Mouse (Mus musculus) embryonic facial prominence, embryonic 10.5 days (tissue): ENCODE results near the gene Lrrc8c. TPM values are rescaled to one million over a fixed set of nuclear protein-coding genes. Genes with fewer than 3 reads are reported as not detected.
A peak's percentile ranks its signal among the peaks of the same experiment; 100 is the strongest.

ENCODE experiments used
- DNase-seq: peaks from one replicate; pipeline ENCODE4 v3.0.0-alpha.2; 2017; ENCODE audit warnings: low spot score
- H3K27ac ChIP-seq: fragments of 300-500 bp; sonication (generic); replicated peaks from 2 replicates; pipeline ENCODE4 v1.5.1; 2016; ENCODE audit warnings: mild to moderate bottlenecking
- H3K27me3 ChIP-seq: fragments of 300-500 bp; sonication (generic); replicated peaks from 2 replicates; pipeline ENCODE4 v1.6.1; 2016; ENCODE audit warnings: low read depth, mild to moderate bottlenecking; ENCODE audit not compliant: poor library complexity, severe bottlenecking
- H3K36me3 ChIP-seq: fragments of 300-500 bp; sonication (generic); replicated peaks from 2 replicates; pipeline ENCODE4 v1.6.1; 2016; ENCODE audit warnings: mild to moderate bottlenecking, moderate library complexity
- H3K4me1 ChIP-seq: fragments of 300-500 bp; sonication (generic); 2 replicates; pipeline ENCODE4 v1.6.1; 2016
- H3K4me3 ChIP-seq: fragments of 300-500 bp; sonication (generic); 2 replicates; pipeline ENCODE4 v1.5.1; 2016; ENCODE audit warnings: mild to moderate bottlenecking, moderate library complexity
- H3K9me3 ChIP-seq: fragments of 300-500 bp; sonication (generic); 2 replicates; pipeline ENCODE4 v1.6.1; 2016; ENCODE audit warnings: mild to moderate bottlenecking
- WGBS: fragments of 180-500 bp; shearing (Covaris S2); methylation state at CpG from one replicate; pipeline ENCODE4 v1.1.7; 2016; 5-methylcytosine and 5-hydroxymethylcytosine counted together
- polyA plus RNA-seq: library from polyadenylated mRNA; unstranded; fragments of >200 nt; fragmentation: Nextera tagmentation; extraction: Ambion mirVana; gene quantifications from 2 replicates; pipeline ENCODE4 v1.2.1, GENCODE M21; 2016

The Lrrc8c gene
- polyA plus RNA-seq, 1 experiment from 2014 or later: 10.8 TPM

DNA sequence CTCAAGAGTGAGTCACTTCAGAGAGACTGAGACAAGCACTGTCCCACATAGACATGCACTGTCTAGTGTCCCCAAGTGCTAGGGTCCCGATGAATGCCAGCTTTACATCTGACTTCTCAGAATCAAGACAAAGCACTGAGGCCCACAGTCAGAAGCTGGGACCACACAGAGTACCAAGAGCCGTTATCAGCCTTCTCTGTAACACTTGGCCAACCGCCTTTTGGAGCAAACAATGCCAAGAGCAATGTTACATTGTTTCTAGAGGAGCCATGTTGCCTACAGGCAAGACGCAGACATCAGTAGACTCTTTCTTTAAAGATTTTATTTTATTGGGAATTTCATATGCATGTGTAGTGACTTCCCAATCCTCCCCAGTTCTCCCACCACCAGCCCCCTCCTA is 73.2 kb downstream of the Lrrc8c start:
- Histone ChIP-seq H3K27ac (no peak overlapping the region), H3K4me1 (peaks cover 8% of the 10 kb centered on the region), H3K9me3 (no peaks in the 10 kb centered on the region), H3K36me3 (no peaks in the 10 kb centered on the region), H3K27me3 (no peaks in the 10 kb centered on the region), H3K4me3 (no peak overlapping the region)
- WGBS: 89% methylated on average over 4 of the region's 4 CpGs
- DNase-seq: no peak

DNA sequence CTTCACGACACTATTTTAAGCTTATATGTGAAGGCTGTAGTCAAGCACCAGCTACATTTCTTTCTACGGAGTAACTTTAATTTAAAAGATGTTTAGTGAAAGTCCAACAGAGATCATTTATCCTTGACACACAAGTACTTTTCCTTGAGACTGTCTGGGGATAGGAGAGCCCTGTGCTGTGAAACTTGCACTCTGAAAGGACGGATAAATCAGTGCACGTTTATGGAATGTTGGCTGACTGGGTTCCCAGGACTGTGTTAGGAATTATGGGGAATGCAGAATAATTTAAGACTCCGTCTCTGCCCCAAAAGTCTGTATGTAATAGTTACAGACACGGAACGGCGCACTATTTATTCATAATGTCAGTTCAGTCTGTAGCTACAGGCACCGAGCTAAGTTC is 74.4 kb downstream of the Lrrc8c start:
- Histone ChIP-seq H3K27me3 (no peaks in the 10 kb centered on the region), H3K9me3 (no peaks in the 10 kb centered on the region), H3K4me1 (0 out of 2 replicates have a peak, but pooled peaks cover 3% of the 10 kb centered on the region), H3K36me3 (no peaks in the 10 kb centered on the region), H3K27ac (no peak overlapping the region), H3K4me3 (no peak overlapping the region)
- 95% methylated on average over 9 of the region's 9 CpGs for whole genome bisulfite sequencing
- no peak for DNase-seq

DNA sequence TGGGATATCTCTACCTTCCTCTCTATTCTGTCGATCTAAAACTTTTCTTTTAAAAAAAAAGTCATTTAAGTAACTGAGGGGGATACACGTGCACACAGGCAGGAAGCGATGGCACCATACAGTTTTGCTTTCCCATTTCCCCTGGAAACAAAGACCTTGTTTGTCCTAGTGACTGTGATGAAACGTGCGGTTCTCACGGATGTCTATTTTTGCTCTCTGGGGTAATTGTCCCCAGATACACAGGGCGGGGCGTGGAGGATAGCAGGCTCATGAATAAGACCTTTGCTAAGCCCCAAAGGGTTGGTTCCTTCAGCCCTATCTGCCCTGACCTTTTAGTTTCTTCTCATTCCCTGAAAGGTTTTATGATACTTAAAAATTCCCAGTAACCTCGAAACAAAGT is 79.7 kb downstream of the Lrrc8c start:
- no peaks in the 10 kb centered on the region for H3K9me3 ChIP-seq

DNA sequence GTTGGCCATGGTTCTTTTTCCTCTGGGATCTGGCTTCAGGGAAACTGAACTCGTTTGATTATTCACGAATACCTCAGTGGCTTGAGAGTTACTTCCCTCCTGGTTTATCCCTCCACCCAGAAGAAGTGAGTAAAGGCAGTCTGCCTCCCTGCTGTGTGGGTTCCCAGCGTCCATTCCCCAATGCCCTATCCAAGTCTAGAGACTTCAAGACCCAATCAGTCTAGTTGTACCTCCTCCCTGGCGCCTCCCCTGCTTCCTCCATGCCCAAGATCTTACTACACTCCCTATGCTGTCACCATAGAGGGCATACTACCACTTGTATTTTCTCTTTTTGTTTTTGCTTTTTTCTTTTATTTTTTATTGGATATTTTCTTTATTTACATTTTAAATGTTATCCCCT is 80.1 kb downstream of the Lrrc8c start:
- H3K27ac ChIP-seq: no peak overlapping the region

More for the DNA sequence above, 79.7 kb downstream of the Lrrc8c start:
- H3K27ac ChIP-seq: no peak overlapping the region
- H3K27me3 ChIP-seq: no peaks in the 10 kb centered on the region
- no peaks in the 10 kb centered on the region for H3K36me3 ChIP-seq
- H3K4me3 ChIP-seq: no peak overlapping the region
- 49% methylated on average over 9 of the region's 9 CpGs for WGBS
- H3K4me1 ChIP-seq: peaks cover 12% of the 10 kb centered on the region
- no peak for DNase-seq

DNA sequence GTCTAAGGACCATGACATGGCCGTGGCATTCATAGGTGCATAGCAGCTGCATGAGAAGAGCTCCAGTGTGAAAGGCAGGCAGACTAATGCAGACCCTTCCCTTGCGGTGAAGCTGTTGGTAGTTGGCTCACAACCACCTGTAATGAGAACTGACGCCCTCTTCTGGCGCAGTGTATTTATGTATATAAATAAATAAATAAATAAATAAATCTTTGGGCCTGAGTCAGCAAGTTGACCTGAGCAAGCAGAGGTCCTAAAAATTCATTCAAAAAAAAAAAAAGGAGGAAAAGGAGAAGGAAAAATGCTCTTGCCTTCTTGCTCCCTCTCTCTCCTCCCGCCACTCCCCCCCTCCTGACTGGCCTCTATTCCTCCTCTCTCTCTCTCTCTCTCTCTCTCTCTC is 81.8 kb downstream of the Lrrc8c start:
- no peak for DNase-seq
- no peaks in the 10 kb centered on the region for H3K9me3 ChIP-seq
- no peak overlapping the region for H3K4me3 ChIP-seq
- H3K27ac ChIP-seq: no peak overlapping the region
- H3K36me3 ChIP-seq: no peaks in the 10 kb centered on the region
- WGBS: 60% methylated on average over 5 of the region's 5 CpGs
- no peaks in the 10 kb centered on the region for H3K27me3 ChIP-seq
- peaks cover 12% of the 10 kb centered on the region for H3K4me1 ChIP-seq

More for the DNA sequence above, 80.1 kb downstream of the Lrrc8c start:
- Histone ChIP-seq H3K4me1 (peaks cover 12% of the 10 kb centered on the region), H3K27me3 (no peaks in the 10 kb centered on the region), H3K9me3 (no peaks in the 10 kb centered on the region), H3K4me3 (no peak overlapping the region), H3K36me3 (no peaks in the 10 kb centered on the region)
- WGBS: 56% methylated on average over 4 of the region's 4 CpGs
- DNase-seq: no peak

DNA sequence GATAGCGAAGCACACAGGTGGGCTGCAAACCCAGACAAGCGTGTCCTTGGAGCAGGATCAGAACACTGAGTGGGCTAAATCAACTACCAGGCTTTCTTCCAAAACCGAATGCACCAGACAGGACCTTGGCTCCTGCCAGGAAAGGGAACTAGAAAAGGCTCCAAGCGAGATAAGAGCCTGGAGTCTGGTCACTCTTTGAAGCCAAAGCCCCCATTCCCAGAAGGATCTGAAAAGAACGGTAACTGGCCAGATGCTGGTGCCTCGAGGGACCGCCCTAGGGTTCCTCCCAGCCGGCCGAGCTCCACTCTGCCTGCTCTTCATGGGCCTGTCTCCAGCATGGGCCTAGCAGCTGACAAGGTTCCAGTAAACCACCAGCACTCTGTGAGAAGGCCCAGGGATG is 83.4 kb downstream of the Lrrc8c start:
- WGBS: 76% methylated on average over 9 of the region's 9 CpGs
- Histone ChIP-seq H3K27ac (no peak overlapping the region), H3K4me3 (no peak overlapping the region), H3K4me1 (peaks cover 12% of the 10 kb centered on the region), H3K36me3 (peaks cover 13% of the 10 kb centered on the region), H3K27me3 (no peaks in the 10 kb centered on the region), H3K9me3 (no peaks in the 10 kb centered on the region)
- no peak for DNase-seq

DNA sequence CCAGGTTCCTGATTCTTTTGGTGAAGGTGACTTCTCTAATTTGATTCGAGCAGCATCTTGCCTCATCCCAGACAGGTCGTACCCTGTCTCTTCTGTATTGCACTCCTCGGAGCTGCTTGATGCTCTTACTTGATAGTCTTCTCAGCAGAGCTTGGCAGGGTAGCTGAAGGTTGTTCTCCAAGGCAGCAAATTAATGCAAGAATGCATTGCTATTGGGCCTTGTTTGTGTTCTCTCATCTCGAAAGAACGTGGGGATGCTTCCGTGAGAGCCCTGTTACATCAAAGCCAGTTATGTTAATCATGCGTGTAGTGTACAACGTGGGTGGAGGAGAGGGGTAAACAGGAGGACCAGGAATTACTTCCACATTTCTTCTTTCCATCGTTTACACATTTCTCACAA is 86.5 kb downstream of the Lrrc8c start:
- H3K27ac ChIP-seq: no peak overlapping the region
- peaks cover 30% of the 10 kb centered on the region for H3K36me3 ChIP-seq
- DNase-seq: no peak
- H3K4me3 ChIP-seq: no peak overlapping the region
- peaks cover 5% of the 10 kb centered on the region for H3K4me1 ChIP-seq
- 88% methylated on average over 9 of the region's 9 CpGs for WGBS
- H3K9me3 ChIP-seq: no peaks in the 10 kb centered on the region
- H3K27me3 ChIP-seq: no peaks in the 10 kb centered on the region

DNA sequence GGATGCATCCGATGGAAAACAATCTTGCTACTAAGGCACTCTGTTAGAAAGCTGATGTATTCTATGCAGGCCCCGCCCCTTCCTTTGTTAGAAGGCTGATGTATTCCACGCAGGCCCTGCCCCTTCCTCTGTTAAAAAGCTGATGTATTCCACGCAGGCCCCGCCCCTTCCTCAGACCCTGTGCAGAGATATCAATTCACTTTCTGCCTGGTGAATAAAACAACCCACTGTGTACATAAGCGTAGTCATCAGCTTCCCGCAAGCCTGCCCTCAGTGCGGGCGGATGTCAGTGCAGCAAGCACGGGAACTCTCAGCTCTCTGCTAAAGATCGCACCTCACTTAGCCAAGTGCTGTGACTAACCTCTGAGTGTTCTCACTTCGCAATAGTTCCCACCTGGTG is 90.5 kb downstream of the Lrrc8c start:
- H3K27ac ChIP-seq: no peak overlapping the region
- H3K9me3 ChIP-seq: no peaks in the 10 kb centered on the region
- H3K27me3 ChIP-seq: no peaks in the 10 kb centered on the region
- peaks cover 7% of the 10 kb centered on the region for H3K4me1 ChIP-seq
- no peak overlapping the region for H3K4me3 ChIP-seq
- DNase-seq: no peak
- 84% methylated on average over 12 of the region's 12 CpGs for WGBS
- peaks cover 30% of the 10 kb centered on the region for H3K36me3 ChIP-seq

DNA sequence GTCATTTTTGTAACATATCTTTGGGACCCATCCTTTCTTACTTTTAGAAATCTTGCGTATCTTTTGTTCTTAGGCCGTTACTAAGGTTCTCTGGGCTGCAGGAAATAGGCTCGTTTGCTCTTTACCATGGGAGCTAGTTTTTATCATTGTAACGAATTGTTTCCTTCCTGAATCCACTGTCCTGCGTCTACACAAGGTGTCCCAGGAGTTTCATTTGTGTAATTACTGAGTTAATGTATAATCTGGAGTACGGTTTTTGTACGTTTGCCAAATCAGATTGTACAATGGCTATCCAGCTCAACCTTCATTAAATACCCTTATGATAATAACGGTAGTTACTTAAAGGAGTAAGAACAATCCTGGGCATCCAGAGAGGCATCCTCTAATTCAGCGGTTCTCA is 93.8 kb downstream of the Lrrc8c start:
- Histone ChIP-seq H3K4me3 (no peak overlapping the region), H3K36me3 (peaks cover 13% of the 10 kb centered on the region), H3K4me1 (peaks cover 10% of the 10 kb centered on the region), H3K27ac (no peak overlapping the region), H3K9me3 (no peaks in the 10 kb centered on the region), H3K27me3 (no peaks in the 10 kb centered on the region)
- no peak for DNase-seq
- WGBS: 80% methylated on average over 9 of the region's 9 CpGs

DNA sequence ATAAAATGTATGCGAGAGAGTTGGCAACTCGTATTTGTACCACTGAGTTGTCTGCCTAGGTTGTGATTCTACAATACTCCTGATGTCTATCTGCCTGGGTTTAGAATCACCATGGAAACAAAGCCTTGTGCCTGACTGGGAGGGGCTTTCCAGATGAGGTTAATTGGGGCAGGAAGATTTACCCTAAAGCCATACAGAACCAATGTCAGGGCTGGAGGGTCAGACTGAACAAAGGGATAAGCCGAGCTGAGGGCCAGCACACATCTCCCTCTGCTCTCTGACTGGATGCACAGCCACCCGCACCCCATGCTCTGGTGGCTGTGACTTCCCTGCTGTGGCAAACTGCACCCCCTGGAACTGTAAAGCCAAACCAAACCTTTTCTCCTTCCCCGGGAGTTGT is 94.8 kb downstream of the Lrrc8c start:
- Histone ChIP-seq H3K4me1 (peaks cover 10% of the 10 kb centered on the region), H3K36me3 (0 out of 2 replicates have a peak, but pooled peaks cover 6% of the 10 kb centered on the region), H3K4me3 (no peak overlapping the region), H3K27me3 (no peaks in the 10 kb centered on the region), H3K9me3 (no peaks in the 10 kb centered on the region), H3K27ac (no peak overlapping the region; the same call in 1 of the 2 replicates)
- peak; percentile 35 for DNase-seq
- 52% methylated on average over 5 of the region's 5 CpGs for WGBS

DNA sequence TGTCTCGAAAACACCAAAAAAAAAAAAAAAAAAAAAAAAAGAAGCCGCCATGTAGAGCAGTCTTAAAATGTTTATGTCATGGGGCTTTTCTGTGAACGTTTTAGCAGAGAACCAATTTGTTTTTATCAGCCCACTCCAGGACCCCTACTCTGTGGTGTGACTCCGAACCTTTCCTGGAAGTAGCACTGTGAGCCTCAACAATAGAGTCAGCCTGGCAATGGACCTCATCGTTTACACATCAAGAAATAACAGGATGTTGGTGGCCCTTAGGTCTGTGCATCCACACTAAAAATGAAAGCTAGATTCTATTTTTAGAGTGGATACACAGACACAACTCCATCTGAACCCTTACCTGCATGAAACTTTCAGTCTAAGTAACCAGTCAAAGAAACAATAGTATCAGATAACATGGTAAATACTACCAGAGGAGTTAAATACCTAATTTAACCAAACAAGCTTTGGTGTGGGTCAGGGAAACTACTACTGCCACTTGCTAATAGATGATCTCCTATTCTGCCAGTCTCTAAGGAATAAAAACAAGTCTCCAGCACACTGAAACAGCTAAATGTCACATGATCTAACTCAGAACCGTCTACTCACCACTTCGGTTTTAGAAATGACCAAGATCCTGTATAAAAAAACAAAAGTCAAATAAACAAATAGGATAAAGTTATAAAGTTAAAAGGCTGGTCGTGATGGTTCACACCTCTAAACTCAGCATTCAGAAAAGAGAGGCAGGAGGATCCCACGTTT is 95.7 kb downstream of the Lrrc8c start:
- Histone ChIP-seq H3K27me3 (no peaks in the 10 kb centered on the region), H3K27ac (no peak overlapping the region), H3K4me3 (no peak overlapping the region), H3K4me1 (peaks cover 10% of the 10 kb centered on the region), H3K36me3 (0 out of 2 replicates have a peak, but pooled peaks cover under 1% of the 10 kb centered on the region), H3K9me3 (no peaks in the 10 kb centered on the region)
- no peak for DNase-seq
- WGBS: 75% methylated on average over 9 of the region's 9 CpGs

DNA sequence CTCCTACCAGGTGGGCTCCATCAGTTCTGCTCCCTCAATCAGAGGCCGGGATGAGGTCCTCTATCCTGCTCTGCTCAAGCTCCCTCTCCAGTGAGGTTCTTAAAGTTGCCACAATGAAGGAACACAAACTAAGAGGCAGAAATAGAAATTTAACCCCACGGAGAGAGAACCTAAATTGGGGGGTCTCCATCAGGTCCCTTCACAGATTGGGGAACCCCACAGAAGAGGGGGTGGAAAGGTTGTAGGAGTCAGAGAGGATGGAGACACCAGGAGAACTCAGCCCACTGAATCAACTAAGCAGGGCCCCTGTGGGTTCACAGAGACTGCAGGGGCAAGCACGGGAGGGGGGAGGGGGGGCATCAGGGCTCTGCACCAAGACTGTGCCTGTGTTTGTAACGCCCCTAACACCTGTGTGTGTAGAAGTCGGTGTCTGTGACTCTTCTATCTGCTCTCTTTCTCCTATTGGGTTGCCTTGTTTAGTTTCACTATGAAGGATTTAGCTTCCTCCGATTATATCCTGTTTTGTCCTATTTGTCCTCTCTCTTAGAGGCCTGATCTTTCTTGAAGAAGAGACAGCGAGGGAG is 96.8 kb downstream of the Lrrc8c start:
- DNase-seq: no peak
- H3K4me1 ChIP-seq: peaks cover 10% of the 10 kb centered on the region
- H3K4me3 ChIP-seq: no peak overlapping the region
- no peaks in the 10 kb centered on the region for H3K27me3 ChIP-seq
- no peak overlapping the region for H3K27ac ChIP-seq
- H3K36me3 ChIP-seq: no peaks in the 10 kb centered on the region
- no peaks in the 10 kb centered on the region for H3K9me3 ChIP-seq
- WGBS: 73% methylated on average over 7 of the region's 7 CpGs

DNA sequence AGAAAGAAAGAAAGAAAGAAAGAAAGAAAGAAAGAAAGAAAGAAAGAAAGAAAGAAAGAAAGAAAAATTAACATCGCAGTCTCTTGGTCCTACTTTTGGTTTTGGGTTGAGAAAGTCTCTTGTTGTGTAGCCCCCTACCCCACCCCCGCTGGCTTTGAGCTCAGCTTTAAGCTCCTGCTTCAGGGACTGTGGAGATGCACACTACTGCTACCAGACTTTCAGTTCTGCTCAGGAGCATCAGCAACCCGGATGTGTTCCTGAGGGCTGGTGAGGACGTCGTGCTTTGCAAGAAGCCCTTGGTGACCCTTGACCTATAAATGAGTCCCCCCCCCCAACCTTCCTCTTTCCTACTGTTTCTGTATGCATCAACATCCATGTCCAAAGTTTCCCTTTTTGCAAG is 97.3 kb downstream of the Lrrc8c start:
- WGBS: 61% methylated on average over 5 of the region's 5 CpGs
- Histone ChIP-seq H3K4me1 (peaks cover 10% of the 10 kb centered on the region), H3K4me3 (no peak overlapping the region), H3K36me3 (no peaks in the 10 kb centered on the region), H3K27me3 (no peaks in the 10 kb centered on the region), H3K9me3 (no peaks in the 10 kb centered on the region), H3K27ac (no peak overlapping the region)
- DNase-seq: no peak
